Mouse (Mus musculus): ENCODE results near the gene Bcl2l12. TPM values are rescaled to one million over a fixed set of nuclear protein-coding genes. Genes with fewer than 3 reads are reported as not detected.

The Bcl2l12 gene
- polyA plus RNA-seq, 1 experiment: 6.1 TPM

DNA sequence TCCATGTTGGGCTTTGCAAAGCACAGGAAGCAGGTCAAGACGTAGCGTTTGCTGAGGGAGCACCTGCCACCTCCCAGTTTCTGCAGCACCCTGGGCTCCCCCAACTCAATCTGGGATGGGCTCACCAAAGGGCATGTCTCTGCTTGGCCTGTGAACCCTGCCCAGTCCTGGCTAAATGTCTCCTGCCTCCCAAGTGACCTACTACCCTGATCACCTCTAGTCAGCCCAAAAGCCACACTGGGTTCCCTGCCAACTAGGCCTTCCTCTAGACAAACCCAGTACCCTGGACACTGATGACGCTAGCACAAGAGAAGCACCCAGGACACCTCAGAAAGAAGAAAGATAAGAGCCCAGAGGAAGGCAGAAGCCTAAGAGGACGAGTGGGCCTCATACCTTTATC lies 14.3 kb upstream of the Bcl2l12 start:
- H3K9me3 ChIP-seq (ENCODE audit: control insufficient read depth, low read length): peaks cover 7% of the 10 kb centered on the region
- H3K4me3 ChIP-seq (replicated peaks): no peak overlapping the region
- peaks cover 65% of the 10 kb centered on the region for H3K36me3 ChIP-seq (ENCODE audit: control insufficient read depth)
- no peaks in the 10 kb centered on the region; the same call in 1 of the 2 replicates for H3K27me3 ChIP-seq (ENCODE audit: control insufficient read depth)
- no peak for TF ChIP-seq TAL1 (IDR thresholded peaks at IDR 0.05; ENCODE audit: low read length)
- TF ChIP-seq GATA1 (IDR thresholded peaks at IDR 0.05; ENCODE audit: low read length): no peak
- H3K4me1 ChIP-seq (ENCODE audit: control insufficient read depth): peaks cover 73% of the 10 kb centered on the region

DNA sequence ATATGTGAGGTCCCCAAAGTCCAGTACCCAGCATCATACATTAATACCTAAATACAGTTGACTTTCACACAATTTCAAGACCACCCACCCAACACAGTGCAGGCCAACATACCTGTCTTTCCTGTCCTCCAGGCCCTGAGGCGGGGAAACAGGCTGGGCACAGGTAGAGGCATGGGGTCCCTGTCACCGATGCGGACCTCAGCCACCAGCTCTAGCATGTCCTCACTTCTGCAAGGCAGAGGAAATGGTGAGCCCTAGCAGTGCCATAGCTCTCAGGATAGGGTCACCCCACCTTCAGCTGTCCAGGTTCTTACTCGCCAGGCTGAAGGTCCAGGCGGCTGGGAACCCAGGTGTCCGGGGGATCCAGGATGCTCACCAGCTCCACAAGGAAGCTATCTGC lies 13.5 kb upstream of the Bcl2l12 start:
- TF ChIP-seq GATA1 (IDR thresholded peaks at IDR 0.05; ENCODE audit: low read length): no peak
- no peak for TF ChIP-seq TAL1 (IDR thresholded peaks at IDR 0.05; ENCODE audit: low read length)
- Histone ChIP-seq H3K4me1 (ENCODE audit: control insufficient read depth) (peaks cover 67% of the 10 kb centered on the region), H3K27me3 (ENCODE audit: control insufficient read depth) (peaks cover 2% of the 10 kb centered on the region; the same call in 1 of the 2 replicates), H3K36me3 (ENCODE audit: control insufficient read depth) (peaks cover 73% of the 10 kb centered on the region), H3K4me3 (replicated peaks) (no peak overlapping the region), H3K9me3 (ENCODE audit: control insufficient read depth, low read length) (peaks cover 15% of the 10 kb centered on the region)

DNA sequence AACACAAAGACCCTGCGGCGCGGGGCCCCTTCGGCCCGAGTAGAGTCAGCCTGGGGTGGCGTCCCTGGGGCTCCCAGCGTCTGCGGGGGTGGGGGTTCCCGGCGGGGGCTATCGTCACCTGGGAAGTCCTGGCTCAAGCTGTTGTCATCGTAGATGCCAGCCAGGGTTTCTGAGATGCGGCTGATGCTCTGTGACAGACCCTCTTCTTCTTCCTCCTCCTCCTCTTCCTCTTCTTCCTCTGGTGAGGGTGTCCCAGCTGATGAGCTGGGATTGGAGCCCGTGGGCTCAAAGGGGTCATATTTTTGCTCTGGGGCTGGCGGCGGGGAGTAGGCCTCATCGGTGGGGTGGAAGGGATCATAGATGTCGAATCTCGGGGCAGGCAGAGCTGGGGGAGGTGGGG lies 9.9 kb upstream of the Bcl2l12 start:
- peaks cover 41% of the 10 kb centered on the region for H3K4me1 ChIP-seq (ENCODE audit: control insufficient read depth)
- peaks cover 99% of the 10 kb centered on the region for H3K36me3 ChIP-seq (ENCODE audit: control insufficient read depth)
- TF ChIP-seq TAL1 (IDR thresholded peaks at IDR 0.05; ENCODE audit: low read length): no peak

DNA sequence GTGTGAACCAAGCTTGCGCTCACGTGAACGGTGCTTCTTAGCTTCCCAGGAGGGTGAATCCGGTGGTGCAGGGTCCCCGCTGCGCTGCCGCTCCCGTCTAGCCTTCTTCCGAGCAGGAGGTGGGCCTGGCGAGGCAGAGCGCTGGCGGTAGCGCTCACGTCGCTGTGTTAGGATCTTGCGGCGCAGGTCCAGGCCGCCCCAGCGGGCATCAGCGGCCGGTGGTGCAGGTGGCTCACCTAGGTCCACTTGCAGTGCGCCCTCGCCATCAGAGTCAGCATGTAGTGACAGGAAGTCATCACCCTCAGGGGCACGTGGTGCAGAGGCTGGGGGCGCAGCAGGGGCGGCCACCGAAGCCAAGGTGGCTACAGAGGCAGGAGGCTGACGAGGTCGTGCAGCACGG lies 9.3 kb upstream of the Bcl2l12 start:
- Histone ChIP-seq H3K9me3 (ENCODE audit: control insufficient read depth, low read length) (peaks cover 18% of the 10 kb centered on the region), H3K4me3 (replicated peaks) (no peak overlapping the region), H3K27me3 (ENCODE audit: control insufficient read depth) (peaks cover 2% of the 10 kb centered on the region; the same call in 1 of the 2 replicates), H3K4me1 (ENCODE audit: control insufficient read depth) (peaks cover 35% of the 10 kb centered on the region), H3K36me3 (ENCODE audit: control insufficient read depth) (peaks cover 99% of the 10 kb centered on the region)
- TF ChIP-seq TAL1 (IDR thresholded peaks at IDR 0.05; ENCODE audit: low read length) (no peak), GATA1 (IDR thresholded peaks at IDR 0.05; ENCODE audit: low read length) (no peak)

More for the DNA sequence above, 9.9 kb upstream of the Bcl2l12 start:
- H3K9me3 ChIP-seq (ENCODE audit: control insufficient read depth, low read length): peaks cover 18% of the 10 kb centered on the region
- no peak overlapping the region for H3K4me3 ChIP-seq (replicated peaks)
- H3K27me3 ChIP-seq (ENCODE audit: control insufficient read depth): peaks cover 2% of the 10 kb centered on the region; the same call in 1 of the 2 replicates

DNA sequence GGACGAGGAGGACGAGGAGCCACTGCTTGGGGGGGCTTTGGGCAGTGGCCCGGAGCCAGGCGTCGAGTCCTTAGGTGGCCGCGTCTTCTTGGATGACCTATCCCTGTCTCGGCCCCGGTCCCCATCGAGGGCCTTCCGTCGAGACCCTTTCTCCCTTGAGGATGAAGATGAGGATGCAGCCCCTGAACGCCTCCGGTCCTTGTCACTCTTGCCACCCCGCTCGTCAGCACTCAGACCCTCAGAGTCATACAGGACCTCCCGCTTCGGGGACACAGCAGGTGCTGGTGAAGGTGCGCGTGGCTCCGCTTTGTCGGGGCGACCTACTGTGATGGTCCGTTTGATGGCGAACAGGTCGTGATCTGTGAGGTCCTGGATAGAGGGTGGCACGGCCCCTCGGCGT lies 8.6 kb upstream of the Bcl2l12 start:
- Histone ChIP-seq H3K4me3 (replicated peaks) (no peak overlapping the region), H3K27me3 (ENCODE audit: control insufficient read depth) (peaks cover 2% of the 10 kb centered on the region; the same call in 1 of the 2 replicates), H3K4me1 (ENCODE audit: control insufficient read depth) (peaks cover 32% of the 10 kb centered on the region), H3K9me3 (ENCODE audit: control insufficient read depth, low read length) (peaks cover 18% of the 10 kb centered on the region), H3K36me3 (ENCODE audit: control insufficient read depth) (peaks cover 99% of the 10 kb centered on the region)
- TF ChIP-seq GATA1 (IDR thresholded peaks at IDR 0.05; ENCODE audit: low read length) (no peak), TAL1 (IDR thresholded peaks at IDR 0.05; ENCODE audit: low read length) (no peak)

DNA sequence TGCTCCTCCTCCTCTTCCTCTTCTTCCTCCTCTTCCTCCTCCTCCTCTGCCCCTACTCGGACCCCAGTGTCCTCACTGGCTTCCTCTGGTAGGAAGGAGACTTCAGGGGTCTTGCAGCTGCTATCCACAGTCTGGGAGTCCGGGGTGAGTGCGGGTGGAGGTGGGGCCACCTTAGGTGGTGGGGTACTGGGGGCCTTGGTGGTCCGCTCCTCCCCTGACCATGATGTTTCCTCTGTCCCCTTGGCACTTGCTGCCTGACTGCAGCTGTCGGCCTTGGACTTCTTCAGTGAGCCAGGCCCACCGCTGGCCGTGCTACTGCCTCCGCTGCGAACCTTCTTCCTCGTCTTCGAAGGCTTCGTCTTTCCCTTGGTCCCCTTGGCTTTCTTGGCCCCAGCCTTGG lies 8.0 kb upstream of the Bcl2l12 start:
- no peak for TF ChIP-seq TAL1 (IDR thresholded peaks at IDR 0.05; ENCODE audit: low read length)
- TF ChIP-seq GATA1 (IDR thresholded peaks at IDR 0.05; ENCODE audit: low read length): no peak
- H3K36me3 ChIP-seq (ENCODE audit: control insufficient read depth): peaks cover 99% of the 10 kb centered on the region
- H3K9me3 ChIP-seq (ENCODE audit: control insufficient read depth, low read length): peaks cover 18% of the 10 kb centered on the region
- H3K27me3 ChIP-seq (ENCODE audit: control insufficient read depth): peaks cover 2% of the 10 kb centered on the region; the same call in 1 of the 2 replicates
- no peak overlapping the region for H3K4me3 ChIP-seq (replicated peaks)
- H3K4me1 ChIP-seq (ENCODE audit: control insufficient read depth): peaks cover 29% of the 10 kb centered on the region

DNA sequence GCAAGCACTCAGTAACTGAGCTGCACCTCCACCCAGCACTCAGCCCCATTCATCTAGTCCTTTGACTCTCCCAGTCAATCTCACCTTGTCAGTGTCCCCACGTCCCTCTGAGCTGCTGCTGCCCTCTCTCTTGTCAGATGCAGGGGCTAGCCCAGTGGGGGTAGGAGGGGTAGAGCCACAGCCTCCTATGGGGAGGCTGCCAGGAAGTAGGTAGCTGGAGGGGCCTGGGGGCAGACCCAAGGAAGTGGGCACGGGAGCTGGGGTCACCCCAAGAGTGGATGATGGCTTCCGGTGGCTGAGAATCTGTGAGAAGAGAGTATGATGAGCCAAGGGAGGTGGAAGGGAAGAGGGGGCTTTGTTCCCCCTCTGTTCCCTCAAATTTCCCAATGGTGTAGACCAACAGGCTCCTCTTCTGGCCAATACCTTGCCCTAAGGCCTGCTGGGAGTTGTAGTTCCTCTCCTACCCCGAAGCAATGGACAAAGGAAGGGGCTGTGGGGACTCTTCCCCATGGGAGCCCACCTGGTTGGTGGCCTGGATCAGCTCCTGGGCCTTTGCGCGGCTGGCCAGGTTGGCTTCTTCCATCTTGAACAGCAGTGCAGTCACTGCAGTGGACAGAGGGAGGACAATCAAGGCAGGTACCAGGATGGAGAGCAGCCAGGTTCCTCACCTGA lies 6.9 kb upstream of the Bcl2l12 start:
- Histone ChIP-seq H3K27me3 (ENCODE audit: control insufficient read depth) (peaks cover 2% of the 10 kb centered on the region; the same call in 1 of the 2 replicates), H3K4me3 (replicated peaks) (no peak overlapping the region), H3K36me3 (ENCODE audit: control insufficient read depth) (peaks cover 99% of the 10 kb centered on the region), H3K4me1 (ENCODE audit: control insufficient read depth) (peaks cover 35% of the 10 kb centered on the region), H3K9me3 (ENCODE audit: control insufficient read depth, low read length) (peaks cover 18% of the 10 kb centered on the region)
- TF ChIP-seq TAL1 (IDR thresholded peaks at IDR 0.05; ENCODE audit: low read length): no peak
- TF ChIP-seq GATA1 (IDR thresholded peaks at IDR 0.05; ENCODE audit: low read length): no peak

DNA sequence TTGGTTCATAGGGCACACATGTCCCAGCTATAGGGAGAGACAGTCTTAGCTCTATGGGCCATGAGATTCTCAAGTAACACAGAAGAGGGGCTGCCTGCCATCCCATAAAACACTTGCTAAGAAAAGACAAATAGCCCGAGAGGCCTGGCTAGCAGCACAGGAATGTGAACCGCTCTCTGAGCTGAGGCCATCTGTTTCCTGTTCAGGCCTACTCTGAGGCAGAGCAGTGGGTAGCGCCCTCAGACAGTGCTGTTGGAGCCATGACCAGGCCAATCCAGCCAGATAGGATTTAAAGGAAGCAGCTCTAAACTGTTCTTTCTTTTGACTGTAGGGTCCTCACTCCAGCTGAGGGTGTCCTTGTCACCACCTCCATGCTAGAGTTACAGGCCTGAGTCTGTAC lies 6.0 kb upstream of the Bcl2l12 start:
- TF ChIP-seq TAL1 (IDR thresholded peaks at IDR 0.05; ENCODE audit: low read length): no peak
- no peak for TF ChIP-seq GATA1 (IDR thresholded peaks at IDR 0.05; ENCODE audit: low read length)
- Histone ChIP-seq H3K4me1 (ENCODE audit: control insufficient read depth) (peaks cover 34% of the 10 kb centered on the region), H3K4me3 (replicated peaks) (no peak overlapping the region), H3K9me3 (ENCODE audit: control insufficient read depth, low read length) (peaks cover 18% of the 10 kb centered on the region), H3K36me3 (ENCODE audit: control insufficient read depth) (peaks cover 99% of the 10 kb centered on the region), H3K27me3 (ENCODE audit: control insufficient read depth) (peaks cover 2% of the 10 kb centered on the region; the same call in 1 of the 2 replicates)

DNA sequence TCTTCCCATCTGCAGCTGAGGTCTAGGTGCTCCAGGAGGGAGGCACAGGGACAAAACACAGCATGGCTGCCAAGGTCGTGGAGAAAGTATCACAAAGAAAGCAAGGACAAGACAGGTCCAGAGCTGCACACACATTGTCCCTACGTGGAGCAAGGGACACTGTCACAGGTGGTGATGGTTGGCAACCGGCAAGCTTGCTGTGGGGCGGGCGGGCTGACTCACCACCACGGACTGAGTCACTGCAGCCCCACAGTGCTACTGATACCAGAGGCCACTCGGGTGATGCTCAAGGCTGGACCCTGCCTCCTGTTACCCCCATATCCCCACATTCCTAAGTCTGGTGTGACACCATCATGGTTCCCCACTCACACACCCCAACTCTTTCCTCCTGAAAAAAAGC lies 3.9 kb upstream of the Bcl2l12 start:
- peaks cover 7% of the 10 kb centered on the region for H3K9me3 ChIP-seq (ENCODE audit: control insufficient read depth, low read length)
- no peak overlapping the region for H3K4me3 ChIP-seq (replicated peaks)
- peaks cover 81% of the 10 kb centered on the region for H3K36me3 ChIP-seq (ENCODE audit: control insufficient read depth)
- H3K4me1 ChIP-seq (ENCODE audit: control insufficient read depth): peaks cover 45% of the 10 kb centered on the region
- no peaks in the 10 kb centered on the region; the same call in 1 of the 2 replicates for H3K27me3 ChIP-seq (ENCODE audit: control insufficient read depth)
- no peak for TF ChIP-seq GATA1 (IDR thresholded peaks at IDR 0.05; ENCODE audit: low read length)
- TF ChIP-seq TAL1 (IDR thresholded peaks at IDR 0.05; ENCODE audit: low read length): no peak
